Mouse (Mus musculus): ENCODE results near the gene Crocc2. TPM values are rescaled to one million over a fixed set of nuclear protein-coding genes. Genes with fewer than 3 reads are reported as not detected.
A peak's percentile ranks its signal among the peaks of the same experiment; 100 is the strongest.
"Not testable (repeated sequence)": the region's sequence is repeated elsewhere in the genome, so short reads cannot be mapped to it uniquely, and the experiment has no call there.

Gene Crocc2
- polyA plus RNA-seq, 1 experiment = 0.32 TPM

GRCm38 (mm10) chr1:93176525-93177332, 8.2 kb downstream of the Crocc2 start:
- H3K4me3 ChIP-seq (ENCODE audit: insufficient read depth, low read length) = no peak overlapping the region
- peaks cover 16% of the 10 kb centered on the region for H3K4me1 ChIP-seq (ENCODE audit: control insufficient read depth, insufficient read depth, low read length)
- H3K27ac ChIP-seq (ENCODE audit: insufficient read depth, low read length) = peak overlapping the region; percentile 85
- peak; percentile 26; the same call in 1 of the 2 replicates for TF ChIP-seq POLR2A (IDR thresholded peaks at IDR 0.05; ENCODE audit: low read depth, low read length)
- TF ChIP-seq CTCF (IDR thresholded peaks at IDR 0.05; ENCODE audit: borderline replicate concordance, insufficient read depth, low read length) = no peak

DNA sequence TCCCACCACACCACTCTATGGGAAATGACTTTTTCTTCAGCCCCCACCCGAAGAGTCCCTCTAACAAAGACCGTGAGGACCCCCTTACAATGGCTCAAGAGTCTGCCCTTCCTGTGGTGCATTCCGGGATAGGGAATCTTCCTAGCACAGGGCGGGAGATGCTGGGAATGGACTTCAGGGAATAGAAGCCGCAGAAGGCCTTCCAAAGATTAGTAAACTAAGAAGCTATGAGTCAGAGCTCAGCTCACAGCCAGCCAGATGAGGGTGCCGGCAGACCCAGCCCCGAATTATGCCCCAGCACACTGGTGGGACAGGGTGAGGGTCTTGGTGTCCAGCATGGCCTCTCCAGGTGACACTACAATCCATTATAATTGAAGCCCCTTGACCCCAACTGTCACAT, 13.8 kb downstream of the Crocc2 start:
- TF ChIP-seq CTCF (IDR thresholded peaks at IDR 0.05; ENCODE audit: borderline replicate concordance, insufficient read depth, low read length) = no peak
- no peak for TF ChIP-seq POLR2A (IDR thresholded peaks at IDR 0.05; ENCODE audit: low read depth, low read length)
- no peak overlapping the region for H3K4me3 ChIP-seq (ENCODE audit: insufficient read depth, low read length)
- H3K4me1 ChIP-seq (ENCODE audit: control insufficient read depth, insufficient read depth, low read length) = no peaks in the 10 kb centered on the region; the same call in 1 of the 2 replicates
- no peak overlapping the region for H3K27ac ChIP-seq (ENCODE audit: insufficient read depth, low read length)

- TF ChIP-seq POLR2A (IDR thresholded peaks at IDR 0.05; ENCODE audit: low read depth, low read length) (no peak), CTCF (IDR thresholded peaks at IDR 0.05; ENCODE audit: borderline replicate concordance, insufficient read depth, low read length) (no peak)
- Histone ChIP-seq H3K4me1 (ENCODE audit: control insufficient read depth, insufficient read depth, low read length) (no peaks in the 10 kb centered on the region; the same call in 1 of the 2 replicates), H3K27ac (ENCODE audit: insufficient read depth, low read length) (no peak overlapping the region)
Measured at GRCm38 (mm10) chr1:93184071-93184828, 15.7 kb downstream of the Crocc2 start.

DNA sequence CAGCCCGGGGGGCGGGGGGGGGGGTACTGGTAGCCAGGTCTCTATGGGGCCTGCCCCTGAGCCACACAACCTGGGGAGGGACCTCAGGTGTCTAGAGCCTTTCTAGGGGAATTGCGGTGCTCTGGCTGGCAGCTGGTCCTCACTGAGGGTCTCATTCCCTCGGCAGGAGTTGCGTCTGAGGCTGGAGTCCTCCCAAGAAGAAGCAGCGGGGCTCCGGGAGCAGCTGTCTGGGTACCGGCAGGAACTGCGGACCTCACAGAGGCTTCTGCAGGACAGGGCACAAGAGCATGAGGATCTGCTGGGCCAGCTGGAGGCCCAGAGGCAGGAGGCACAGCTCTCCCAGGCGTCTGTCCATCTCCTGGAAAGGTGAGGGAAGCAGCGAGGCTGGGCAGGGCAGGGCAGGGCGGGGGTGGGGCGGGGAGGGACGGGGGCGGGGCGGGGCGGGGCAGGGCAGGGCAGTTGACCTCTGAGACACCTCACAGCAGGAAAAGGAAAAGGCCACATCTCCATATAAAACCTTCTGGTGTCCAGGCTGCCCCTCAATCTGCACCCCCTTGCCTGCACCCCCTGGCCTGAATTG, 22.3 kb downstream of the Crocc2 start:
- H3K4me3 ChIP-seq (ENCODE audit: insufficient read depth, low read length) = no peak overlapping the region
- H3K4me1 ChIP-seq (ENCODE audit: control insufficient read depth, insufficient read depth, low read length) = no peaks in the 10 kb centered on the region; the same call in 1 of the 2 replicates
- TF ChIP-seq CTCF (IDR thresholded peaks at IDR 0.05; ENCODE audit: borderline replicate concordance, insufficient read depth, low read length) (no peak), POLR2A (IDR thresholded peaks at IDR 0.05; ENCODE audit: low read depth, low read length) (no peak)
- H3K27ac ChIP-seq (ENCODE audit: insufficient read depth, low read length) = no peak overlapping the region

More at GRCm38 (mm10) chr1:93184071-93184828, 15.7 kb downstream of the Crocc2 start:
- H3K4me3 ChIP-seq (ENCODE audit: insufficient read depth, low read length) = no peak overlapping the region

DNA sequence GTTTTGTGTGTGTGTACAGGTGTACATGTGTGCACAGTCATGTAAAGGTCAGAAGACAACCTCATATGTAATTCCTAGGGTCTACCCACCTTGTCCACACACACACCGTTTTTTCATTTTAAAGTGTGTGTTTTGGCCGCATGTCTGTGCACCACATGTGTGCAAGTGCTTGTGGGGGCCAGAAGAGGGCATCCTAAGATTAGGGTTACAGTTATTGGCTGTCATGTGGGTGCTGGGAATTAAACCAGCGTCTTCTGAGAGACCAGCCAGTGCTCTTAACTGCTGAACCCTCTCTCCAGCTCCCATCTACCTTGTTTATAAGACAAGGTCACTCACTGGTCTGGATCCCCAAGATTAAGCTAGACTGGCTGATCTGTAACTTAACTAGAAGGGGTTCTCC, 26.4 kb downstream of the Crocc2 start:
- Histone ChIP-seq H3K4me3 (ENCODE audit: insufficient read depth, low read length) (no peak overlapping the region), H3K27ac (ENCODE audit: insufficient read depth, low read length) (no peak overlapping the region), H3K4me1 (ENCODE audit: control insufficient read depth, insufficient read depth, low read length) (no peaks in the 10 kb centered on the region)
- TF ChIP-seq CTCF (IDR thresholded peaks at IDR 0.05; ENCODE audit: borderline replicate concordance, insufficient read depth, low read length) = no peak
- no peak for TF ChIP-seq POLR2A (IDR thresholded peaks at IDR 0.05; ENCODE audit: low read depth, low read length)

- not testable (repeated sequence) for H3K4me3 ChIP-seq (ENCODE audit: insufficient read depth, low read length); H3K27ac ChIP-seq (ENCODE audit: insufficient read depth, low read length); H3K4me1 ChIP-seq (ENCODE audit: control insufficient read depth, insufficient read depth, low read length)
Measured at GRCm38 (mm10) chr1:93197454-93197853, 28.9 kb downstream of the Crocc2 start.

- Histone ChIP-seq H3K4me3 (ENCODE audit: insufficient read depth, low read length) (no peak overlapping the region), H3K4me1 (ENCODE audit: control insufficient read depth, insufficient read depth, low read length) (no peaks in the 10 kb centered on the region), H3K27ac (ENCODE audit: insufficient read depth, low read length) (no peak overlapping the region)
- TF ChIP-seq CTCF (IDR thresholded peaks at IDR 0.05; ENCODE audit: borderline replicate concordance, insufficient read depth, low read length) (no peak), POLR2A (IDR thresholded peaks at IDR 0.05; ENCODE audit: low read depth, low read length) (no peak)
Measured at GRCm38 (mm10) chr1:93197916-93198315, 29.4 kb downstream of the Crocc2 start.

GRCm38 (mm10) chr1:93206277-93206970, 37.9 kb downstream of the Crocc2 start:
- Histone ChIP-seq H3K27ac (ENCODE audit: insufficient read depth, low read length) (no peak overlapping the region), H3K4me3 (ENCODE audit: insufficient read depth, low read length) (no peak overlapping the region), H3K4me1 (ENCODE audit: control insufficient read depth, insufficient read depth, low read length) (peaks cover 7% of the 10 kb centered on the region)
- TF ChIP-seq POLR2A (IDR thresholded peaks at IDR 0.05; ENCODE audit: low read depth, low read length) = no peak
- no peak for TF ChIP-seq CTCF (IDR thresholded peaks at IDR 0.05; ENCODE audit: borderline replicate concordance, insufficient read depth, low read length)

DNA sequence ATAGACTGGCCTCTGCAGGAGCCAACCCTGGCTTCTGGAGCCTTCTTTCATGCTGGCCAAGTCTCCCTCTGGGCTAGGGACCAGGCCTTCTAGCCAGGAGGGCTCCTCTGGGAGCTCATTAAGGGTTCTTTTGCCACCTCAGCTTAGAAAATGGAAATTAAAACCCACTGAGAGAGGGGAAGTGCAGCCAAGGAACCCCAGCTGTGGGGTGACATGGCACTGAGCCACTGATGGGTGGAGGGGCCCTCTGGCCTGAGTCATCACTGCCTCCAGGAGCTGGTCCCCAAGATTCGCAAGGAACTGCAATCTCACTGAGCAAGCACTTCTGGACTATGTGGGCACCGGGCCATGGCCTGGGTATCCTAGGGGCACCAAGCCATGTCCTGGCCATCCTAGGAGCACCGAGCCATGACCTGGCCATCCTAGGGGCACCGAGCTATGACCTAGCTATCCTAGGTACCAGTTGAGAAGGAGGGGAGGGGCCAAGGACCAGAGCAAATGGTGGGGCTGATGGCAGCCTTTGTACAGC, 39.1 kb downstream of the Crocc2 start:
- Histone ChIP-seq H3K4me3 (ENCODE audit: insufficient read depth, low read length) (no peak overlapping the region), H3K27ac (ENCODE audit: insufficient read depth, low read length) (no peak overlapping the region), H3K4me1 (ENCODE audit: control insufficient read depth, insufficient read depth, low read length) (peaks cover 10% of the 10 kb centered on the region)
- TF ChIP-seq POLR2A (IDR thresholded peaks at IDR 0.05; ENCODE audit: low read depth, low read length) (no peak), CTCF (IDR thresholded peaks at IDR 0.05; ENCODE audit: borderline replicate concordance, insufficient read depth, low read length) (no peak)

Measured in embryonic fibroblast, embryonic 13.5 days (primary cell).